Mouse (Mus musculus) ovary, postnatal 14 days (tissue): ENCODE measurements at regions not wholly inside any gene's neighbourhood (a gene's known extent, or its start where the extent isn't known, plus 50 kb on each side); places are given as distances from the start of the nearest gene placed in this dataset.

Experiments
- DNase-seq: peaks from one replicate; pipeline ENCODE4 v3.0.0; 2022; ENCODE audit warnings: low spot score

DNA sequence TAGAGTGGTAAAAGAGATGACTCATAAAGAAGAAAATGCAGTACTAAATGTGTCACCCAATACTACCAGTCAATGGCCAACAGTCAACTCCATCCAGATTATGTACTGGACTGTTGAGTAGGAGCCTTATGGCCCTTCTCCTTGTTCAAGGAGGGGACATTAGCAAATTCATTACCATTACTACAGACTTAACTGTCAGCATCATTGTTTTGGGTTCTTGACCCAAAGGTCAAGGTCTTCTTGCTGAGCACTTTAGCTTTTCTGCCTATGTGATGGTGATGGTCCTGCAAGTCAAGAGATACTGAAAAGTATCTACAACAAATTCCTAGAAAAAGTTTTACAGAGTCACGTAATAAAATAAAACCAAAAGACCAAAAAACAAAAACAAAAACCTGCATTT is 1251.4 kb downstream of the Gm37988 start:
- DNase-seq: no peak

DNA sequence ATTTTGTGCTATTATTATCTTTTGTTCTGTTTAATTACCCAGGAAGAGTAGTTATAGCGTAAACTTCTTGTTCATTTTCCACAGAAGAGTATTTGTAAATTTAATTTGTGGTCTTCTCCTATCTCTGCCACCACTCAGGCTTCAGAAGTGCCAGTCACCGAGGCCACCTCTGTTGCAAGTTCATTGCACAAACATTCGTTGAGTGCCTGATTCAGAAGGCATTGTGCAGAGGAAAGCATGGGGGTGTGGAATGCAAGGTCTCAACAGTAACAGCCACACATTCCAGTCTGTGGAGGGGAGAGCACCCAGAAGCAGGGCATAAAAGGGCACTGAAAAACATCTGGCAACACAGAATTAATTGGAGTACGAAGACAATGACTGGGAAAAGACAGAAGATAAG is 1268.9 kb downstream of the Gm37988 start:
- DNase-seq: no peak

GRCm38 (mm10) chr1:6081876-6082275 is 1274.2 kb downstream of the Gm37988 start:
- DNase-seq: no peak

DNA sequence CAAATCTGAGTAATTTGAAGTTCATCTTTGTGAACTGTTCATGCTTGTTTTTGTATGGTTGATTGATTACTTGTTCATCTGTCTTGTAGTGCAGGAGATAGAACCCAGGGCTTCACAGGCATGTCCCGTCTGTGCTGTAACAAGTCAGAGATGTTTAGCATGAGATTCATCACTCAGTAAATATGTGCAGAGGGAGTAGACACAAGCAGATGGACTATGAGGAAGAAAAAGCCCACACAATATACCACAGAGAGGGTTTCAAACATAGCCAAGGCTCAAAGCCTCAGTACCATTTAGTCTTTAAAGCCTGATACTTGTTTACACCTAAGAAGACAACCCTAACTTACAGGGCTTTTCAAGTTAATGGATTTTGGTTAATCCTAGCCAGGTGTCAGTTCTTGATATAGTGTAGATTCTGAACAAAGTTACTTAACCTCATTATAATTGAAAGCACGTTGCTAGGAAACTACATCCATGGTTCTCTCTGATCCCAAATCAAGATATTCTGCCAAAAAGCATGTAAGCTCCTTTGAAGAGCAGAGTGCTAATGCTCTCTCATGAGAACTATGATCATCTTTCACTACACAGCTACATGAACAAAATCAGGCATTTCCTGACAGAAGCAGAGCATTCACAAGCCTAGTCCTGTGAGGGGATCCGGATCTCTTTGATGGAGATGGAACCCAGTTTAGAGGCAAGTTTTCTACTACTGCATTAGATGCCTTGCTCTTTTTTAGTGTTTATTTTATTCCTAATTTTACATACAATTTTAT is 1286.7 kb downstream of the Gm37988 start:
- no peak for DNase-seq

DNA sequence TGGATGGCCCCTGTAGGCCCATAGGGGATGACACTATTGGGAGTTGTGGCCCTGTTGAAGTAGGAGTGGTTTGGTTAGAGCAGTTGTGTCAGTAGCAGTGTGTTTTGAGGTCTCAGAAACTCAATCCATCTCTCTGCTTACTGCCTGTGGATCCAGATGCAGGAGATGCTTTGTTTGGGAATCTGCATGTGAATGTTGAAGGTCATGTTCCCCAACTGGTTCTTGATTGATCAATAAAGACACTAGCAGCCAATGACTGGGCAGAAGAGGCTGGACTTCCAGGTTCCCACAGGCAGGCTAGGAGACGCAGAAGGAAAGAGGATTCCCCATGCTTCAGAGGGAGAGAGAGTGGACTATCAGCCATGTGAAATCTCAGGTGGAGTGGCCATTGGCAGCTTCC is 1309.9 kb downstream of the Gm37988 start:
- DNase-seq: no peak

DNA sequence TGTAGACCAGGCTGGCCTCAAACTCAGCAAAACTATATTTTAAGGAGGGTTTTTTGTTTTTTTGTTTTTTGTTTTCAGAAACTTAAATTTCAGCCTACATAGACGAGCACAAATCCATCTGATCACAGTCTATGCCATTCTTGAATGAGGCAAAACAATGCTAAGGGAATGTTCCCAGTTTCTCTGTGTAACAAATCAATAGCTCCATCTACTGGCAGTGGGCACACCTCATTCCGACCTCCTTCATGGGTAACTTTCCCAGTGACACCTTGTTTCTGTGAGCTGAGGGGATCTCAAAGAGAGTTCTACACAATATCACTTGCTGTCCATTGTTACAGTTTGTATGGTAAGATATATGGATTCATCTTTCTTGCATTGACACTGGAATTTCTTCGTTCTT is 1327.4 kb downstream of the Gm37988 start:
- DNase-seq: no peak

DNA sequence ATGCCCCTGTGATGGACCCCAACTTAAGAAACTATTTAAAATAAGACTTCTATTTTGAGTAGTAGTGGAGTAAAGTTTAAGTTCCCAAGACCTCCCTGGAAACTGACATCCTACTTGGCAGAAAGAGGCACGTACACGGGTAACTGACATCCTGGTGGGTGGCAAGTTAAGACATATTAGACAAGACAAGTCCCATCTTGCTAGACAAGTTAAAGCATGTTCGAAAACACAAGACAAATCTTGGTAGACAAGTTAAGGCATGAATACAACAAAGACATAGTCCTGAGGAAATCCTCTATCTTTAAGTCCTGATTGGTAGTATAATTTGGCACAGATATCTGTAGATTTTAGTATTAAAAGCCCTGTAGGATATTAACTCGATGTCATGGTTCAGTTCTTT is 1332.6 kb downstream of the Gm37988 start:
- DNase-seq: no peak

DNA sequence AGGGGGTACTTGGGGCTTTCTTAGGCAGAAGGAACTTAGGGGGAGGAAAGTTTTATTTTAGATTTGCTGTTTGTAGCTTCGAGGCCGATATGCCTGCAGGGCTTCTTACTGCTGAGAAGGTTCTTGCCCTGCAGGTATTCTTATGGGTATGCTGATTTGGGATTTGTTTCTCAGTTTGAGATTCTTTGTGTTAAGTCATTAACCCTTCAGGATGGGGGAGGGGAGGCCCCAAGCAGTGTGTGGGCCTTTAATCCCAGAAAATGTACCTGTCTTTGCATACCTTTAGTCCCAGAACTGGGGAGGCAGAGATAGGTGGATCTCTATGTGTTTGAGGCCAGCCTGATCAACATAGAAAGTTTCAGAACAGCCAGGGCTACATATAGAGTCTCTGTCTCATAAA is 1335.1 kb downstream of the Gm37988 start:
- no peak for DNase-seq

DNA sequence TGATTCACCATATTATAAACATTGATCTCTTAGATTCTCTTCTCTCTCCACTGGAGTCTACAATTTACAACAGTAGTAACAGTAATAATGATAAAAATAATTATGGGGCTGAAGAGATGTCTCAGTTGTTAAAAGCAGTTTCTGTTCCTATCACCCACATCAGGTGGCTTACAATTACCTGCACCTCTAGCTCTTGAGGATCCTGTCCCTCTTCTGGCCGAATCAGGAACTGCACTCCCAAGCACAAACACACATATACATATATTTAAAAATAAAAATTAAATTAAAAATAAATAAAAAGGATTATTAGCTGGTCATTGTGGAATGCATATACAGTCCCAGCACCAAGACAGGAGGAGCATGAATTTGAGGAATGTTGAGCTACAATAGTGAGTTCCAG is 1336.2 kb downstream of the Gm37988 start:
- DNase-seq: no peak

- peak; percentile 3 for DNase-seq
Observed at GRCm38 (mm10) chr1:6152436-6152835, 1344.7 kb downstream of the Gm37988 start.
